Mouse (Mus musculus): Measurements from ENCODE around the gene Slc35f5. TPM values are rescaled to one million over a fixed set of nuclear protein-coding genes. Genes with fewer than 3 reads are reported as not detected.

Gene Slc35f5
- polyA plus RNA-seq, 1 experiment: 17.3 TPM

GRCm38 (mm10) chr1:125581134-125581533, 20.7 kb downstream of the Slc35f5 start:
- Histone ChIP-seq H3K4me1 (ENCODE audit: control insufficient read depth, insufficient read depth, low read length) (no peaks in the 10 kb centered on the region), H3K27me3 (ENCODE audit: control insufficient read depth, insufficient read depth, low read length) (no peaks in the 10 kb centered on the region), H3K27ac (ENCODE audit: insufficient read depth, low read length) (no peak overlapping the region), H3K4me3 (replicated peaks; ENCODE audit: insufficient read depth, low read depth, low read length) (no peak overlapping the region)
- TF ChIP-seq POLR2A (IDR thresholded peaks at IDR 0.05; ENCODE audit: borderline replicate concordance, insufficient read depth, low read length) (no peak), CTCF (IDR thresholded peaks at IDR 0.05; ENCODE audit: borderline replicate concordance, insufficient read depth, low read depth, low read length) (no peak)
- 93% methylated on average over 3 of the region's 3 CpGs for WGBS
- DNase-seq: no peak

GRCm38 (mm10) chr1:125603620-125604019, 43.2 kb downstream of the Slc35f5 start:
- no peak for DNase-seq
- H3K27ac ChIP-seq (ENCODE audit: insufficient read depth, low read length): no peak overlapping the region
- no peak for TF ChIP-seq CTCF (IDR thresholded peaks at IDR 0.05; ENCODE audit: borderline replicate concordance, insufficient read depth, low read depth, low read length)
- TF ChIP-seq POLR2A (IDR thresholded peaks at IDR 0.05; ENCODE audit: borderline replicate concordance, insufficient read depth, low read length): no peak
- WGBS: 64% methylated on average over 4 of the region's 4 CpGs
- H3K4me3 ChIP-seq (replicated peaks; ENCODE audit: insufficient read depth, low read depth, low read length): no peak overlapping the region
- no peaks in the 10 kb centered on the region for H3K27me3 ChIP-seq (ENCODE audit: control insufficient read depth, insufficient read depth, low read length)
- no peaks in the 10 kb centered on the region for H3K4me1 ChIP-seq (ENCODE audit: control insufficient read depth, insufficient read depth, low read length)

GRCm38 (mm10) chr1:125607087-125607803, 46.9 kb downstream of the Slc35f5 start:
- Histone ChIP-seq H3K4me3 (replicated peaks; ENCODE audit: insufficient read depth, low read depth, low read length) (no peak overlapping the region), H3K4me1 (ENCODE audit: control insufficient read depth, insufficient read depth, low read length) (no peaks in the 10 kb centered on the region), H3K27ac (ENCODE audit: insufficient read depth, low read length) (no peak overlapping the region), H3K27me3 (ENCODE audit: control insufficient read depth, insufficient read depth, low read length) (no peaks in the 10 kb centered on the region)
- DNase-seq: peak; percentile 66 to 77
- TF ChIP-seq POLR2A (IDR thresholded peaks at IDR 0.05; ENCODE audit: borderline replicate concordance, insufficient read depth, low read length) (no peak), CTCF (IDR thresholded peaks at IDR 0.05; ENCODE audit: borderline replicate concordance, insufficient read depth, low read depth, low read length) (peak; percentile 91)
- WGBS: 14% methylated on average over 10 of the region's 10 CpGs

GRCm38 (mm10) chr1:125624376-125625076, 64.1 kb downstream of the Slc35f5 start:
- H3K4me3 ChIP-seq (replicated peaks; ENCODE audit: insufficient read depth, low read depth, low read length): no peak overlapping the region
- no peak overlapping the region for H3K27ac ChIP-seq (ENCODE audit: insufficient read depth, low read length)
- H3K4me1 ChIP-seq (ENCODE audit: control insufficient read depth, insufficient read depth, low read length): no peaks in the 10 kb centered on the region
- H3K27me3 ChIP-seq (ENCODE audit: control insufficient read depth, insufficient read depth, low read length): no peaks in the 10 kb centered on the region; the same call in 1 of the 2 replicates
- DNase-seq: no peak
- TF ChIP-seq CTCF (IDR thresholded peaks at IDR 0.05; ENCODE audit: borderline replicate concordance, insufficient read depth, low read depth, low read length) (no peak), POLR2A (IDR thresholded peaks at IDR 0.05; ENCODE audit: borderline replicate concordance, insufficient read depth, low read length) (no peak)
- WGBS: 63% methylated on average over 4 of the region's 4 CpGs

GRCm38 (mm10) chr1:125639501-125640253, 79.3 kb downstream of the Slc35f5 start:
- DNase-seq: peak; percentile 10 to 31
- H3K27ac ChIP-seq (ENCODE audit: insufficient read depth, low read length): no peak overlapping the region
- no peak overlapping the region for H3K4me3 ChIP-seq (replicated peaks; ENCODE audit: insufficient read depth, low read depth, low read length)
- H3K27me3 ChIP-seq (ENCODE audit: control insufficient read depth, insufficient read depth, low read length): peaks cover 3% of the 10 kb centered on the region; the same call in 1 of the 2 replicates
- WGBS: 8% methylated on average over 8 of the region's 8 CpGs
- TF ChIP-seq POLR2A (IDR thresholded peaks at IDR 0.05; ENCODE audit: borderline replicate concordance, insufficient read depth, low read length) (no peak), CTCF (IDR thresholded peaks at IDR 0.05; ENCODE audit: borderline replicate concordance, insufficient read depth, low read depth, low read length) (no peak)
- H3K4me1 ChIP-seq (ENCODE audit: control insufficient read depth, insufficient read depth, low read length): no peaks in the 10 kb centered on the region

GRCm38 (mm10) chr1:125643643-125644042, 83.2 kb downstream of the Slc35f5 start:
- TF ChIP-seq POLR2A (IDR thresholded peaks at IDR 0.05; ENCODE audit: borderline replicate concordance, insufficient read depth, low read length) (no peak), CTCF (IDR thresholded peaks at IDR 0.05; ENCODE audit: borderline replicate concordance, insufficient read depth, low read depth, low read length) (no peak)
- 0% methylated on average over 1 of the region's 1 CpGs for WGBS
- Histone ChIP-seq H3K27ac (ENCODE audit: insufficient read depth, low read length) (no peak overlapping the region), H3K4me3 (replicated peaks; ENCODE audit: insufficient read depth, low read depth, low read length) (no peak overlapping the region), H3K27me3 (ENCODE audit: control insufficient read depth, insufficient read depth, low read length) (peaks cover 4% of the 10 kb centered on the region; the same call in 1 of the 2 replicates), H3K4me1 (ENCODE audit: control insufficient read depth, insufficient read depth, low read length) (no peaks in the 10 kb centered on the region)
- DNase-seq: peak; percentile 31 to 46

Other genes starting within 250 kb of the Slc35f5 start
- 94.2 TPM in 2 replicates for gene Actr3, start 124.9 kb upstream of the Slc35f5 start, polyA plus RNA-seq (2012; rRNA removed)
- gene Gpr39, start 116.4 kb downstream of the Slc35f5 start, polyA plus RNA-seq (2012; rRNA removed): 0.03 and 0.11 TPM in 2 replicates

Data from cerebellum, adult 2 months (tissue).